Mouse (Mus musculus): ENCODE results near the gene Wbp2nl.

GRCm38 (mm10) chr15:82307107-82307506 is 8.4 kb downstream of the Wbp2nl start:
- no peak for TF ChIP-seq CTCF (IDR thresholded peaks at IDR 0.05; ENCODE audit: insufficient read depth, low read depth, low read length)
- TF ChIP-seq POLR2A (IDR thresholded peaks at IDR 0.05; ENCODE audit: insufficient read depth, low read depth, low read length), result no peak

Measured in olfactory bulb, adult 2 months (tissue).